Mouse (Mus musculus): Measurements from ENCODE around the gene Tbx15.

DNA sequence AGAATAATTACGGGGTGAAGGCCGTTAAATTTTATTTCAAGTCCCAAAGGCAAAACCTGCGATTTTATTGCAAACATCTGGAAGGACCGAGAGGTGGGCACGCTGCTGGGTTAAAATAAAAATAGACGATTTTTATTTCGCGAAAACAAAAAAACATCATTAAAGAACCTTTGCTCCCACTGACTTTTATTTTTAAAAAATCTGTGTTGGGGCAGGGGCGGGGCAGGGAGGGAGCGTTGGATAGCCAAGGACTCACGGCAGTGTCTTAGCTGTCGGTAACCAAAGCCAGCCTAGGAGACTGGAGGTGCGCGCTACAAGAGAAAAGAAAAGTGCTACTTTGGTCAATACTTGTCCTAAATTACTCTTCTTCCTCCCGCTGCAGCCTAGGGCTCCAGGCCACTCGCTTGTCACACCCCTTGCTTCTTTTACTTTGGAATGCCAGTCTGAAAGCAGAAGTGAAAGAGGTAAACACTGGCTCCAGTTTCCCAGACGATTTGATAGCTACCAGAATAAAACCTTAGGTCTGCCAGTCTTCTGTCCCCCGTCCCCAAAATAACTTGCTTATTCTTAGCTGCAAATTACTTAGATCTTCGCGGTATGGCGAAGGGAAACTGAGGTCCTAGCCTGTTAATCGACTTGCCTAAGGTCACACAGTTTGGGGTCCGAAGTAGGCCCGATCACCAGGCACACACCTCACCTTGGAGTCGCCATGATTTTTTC lies 8.8 kb downstream of the Tbx15 start:
- TF ChIP-seq CTCF (IDR thresholded peaks at IDR 0.05; ENCODE audit: control insufficient read depth, insufficient read depth, insufficient replicate concordance, low read depth, low read length), result no peak
- TF ChIP-seq POLR2A (IDR thresholded peaks at IDR 0.05; ENCODE audit: control insufficient read depth, low read depth, low read length), result no peak
